Mouse (Mus musculus) heart, embryonic 12.5 days (tissue): Measurements from ENCODE around the gene Mfap3. TPM values are rescaled to one million over a fixed set of nuclear protein-coding genes. Genes with fewer than 3 reads are reported as not detected.

Experiments
- polyA plus RNA-seq: library from polyadenylated mRNA; unstranded; fragments of >200 nt; fragmentation: Nextera tagmentation; extraction: Ambion mirVana; gene quantifications from 2 replicates; pipeline ENCODE4 v1.2.1, GENCODE M21; 2016

The Mfap3 gene
- polyA plus RNA-seq, 1 experiment from 2014 or later, result 33.5 TPM

Other genes with a start within 250 kb of the Mfap3 start
- gene Fam114a2, start within 50 bp of the Mfap3 start, polyA plus RNA-seq, result 67.8 and 69.4 TPM in 2 replicates
- 15.9 and 16.5 TPM in 2 replicates for gene Galnt10, start 126.8 kb downstream of the Mfap3 start, polyA plus RNA-seq